Mouse (Mus musculus) gastrocnemius, postnatal 14 days (tissue): ENCODE results near the gene Sigmar1. TPM values are rescaled to one million over a fixed set of nuclear protein-coding genes. Genes with fewer than 3 reads are reported as not detected.
"Not testable (repeated sequence)": the region's sequence is repeated elsewhere in the genome, so short reads cannot be mapped to it uniquely, and the experiment has no call there.

Experiments used
- DNase-seq: peaks from one replicate; pipeline ENCODE4 v3.0.0; 2021; ENCODE audit warnings: mixed read lengths
- intact Hi-C: fragments of 180-260 bp; cut with DNase I; formaldehyde crosslinking; loops from one replicate; pipeline ENCODE4 v1.15.1; 2025; ENCODE audit warnings: low total_unique reads
- long read RNA-seq, 2 experiments: library from polyadenylated mRNA; stranded (forward); transcript quantifications; one replicate each; pipeline ENCODE4 v2.0.0; 2021
- total RNA-seq, 2 experiments: library from RNA; stranded (reverse); gene quantifications; 2 replicates each; pipeline ENCODE4 v1.2.3; 2021

The Sigmar1 gene
- 10 to 100 TPM; 12.0 to 15.6 TPM for total RNA-seq
- long read RNA-seq, experiment 1, transcript Sigmar1-201 (4 exons, 1,640 nt) = major isoform, 9 of 12 reads
- long read RNA-seq, experiment 1, partial matches to known transcripts = 0 of 12 reads
- long read RNA-seq, experiment 1, other reads (novel, unspliced or antisense) = 2 of 12 reads
- long read RNA-seq, experiment 2, transcript Sigmar1-201 (4 exons, 1,640 nt) = major isoform, 16 of 19 reads
- long read RNA-seq, experiment 2, partial matches to known transcripts = 0 of 19 reads
- long read RNA-seq, experiment 2, other reads (novel, unspliced or antisense) = 2 of 19 reads

- DNase-seq = peak; percentile 79
- intact Hi-C loops = no loop called here
Measured at GRCm38 (mm10) chr4:41755338-41756305, at the start of gene Sigmar1. Gene Sigmar1 (minus strand): TSS chr4:41756157.

- DNase-seq, intact Hi-C loops: not testable (repeated sequence)
Measured at GRCm38 (mm10) chr4:41783197-41783596, 27.2 kb upstream of the Sigmar1 start.

- intact Hi-C loops = not testable (repeated sequence)
Measured at GRCm38 (mm10) chr4:41782711-41783110, 26.8 kb upstream of the Sigmar1 start.

GRCm38 (mm10) chr4:41781748-41782485 is 26.0 kb upstream of the Sigmar1 start:
- intact Hi-C loops, DNase-seq: not testable (repeated sequence)

More at GRCm38 (mm10) chr4:41782711-41783110, 26.8 kb upstream of the Sigmar1 start:
- not testable (repeated sequence) for DNase-seq

GRCm38 (mm10) chr4:41781271-41781670 is 25.3 kb upstream of the Sigmar1 start:
- intact Hi-C loops, DNase-seq: not testable (repeated sequence)

GRCm38 (mm10) chr4:41775840-41776239 is 19.9 kb upstream of the Sigmar1 start:
- intact Hi-C loops, DNase-seq: not testable (repeated sequence)

- intact Hi-C loops, DNase-seq: not testable (repeated sequence)
Measured at GRCm38 (mm10) chr4:41774506-41774905, 18.5 kb upstream of the Sigmar1 start.

- intact Hi-C loops = not testable (repeated sequence)
- DNase-seq = peak; percentile 72
Measured at GRCm38 (mm10) chr4:41774002-41774401, 18.0 kb upstream of the Sigmar1 start, which contains the start of gene Ccl27a. Gene Ccl27a (minus strand): TSS chr4:41774247.

- intact Hi-C loops = not testable (repeated sequence)
- peak; percentile 71 for DNase-seq
Measured at GRCm38 (mm10) chr4:41773502-41773901, 17.5 kb upstream of the Sigmar1 start.

- not testable (repeated sequence) for DNase-seq
Measured at GRCm38 (mm10) chr4:41772946-41773345, 17.0 kb upstream of the Sigmar1 start.

GRCm38 (mm10) chr4:41767301-41767700 is 11.3 kb upstream of the Sigmar1 start:
- intact Hi-C loops = not testable (repeated sequence)

More at GRCm38 (mm10) chr4:41772946-41773345, 17.0 kb upstream of the Sigmar1 start:
- intact Hi-C loops = not testable (repeated sequence)

GRCm38 (mm10) chr4:41763176-41763575 is 7.2 kb upstream of the Sigmar1 start:
- DNase-seq, intact Hi-C loops: not testable (repeated sequence)

More at GRCm38 (mm10) chr4:41767301-41767700, 11.3 kb upstream of the Sigmar1 start:
- not testable (repeated sequence) for DNase-seq

- DNase-seq = peak; percentile 91
Measured at GRCm38 (mm10) chr4:41762688-41763114, 6.7 kb upstream of the Sigmar1 start.

GRCm38 (mm10) chr4:41762099-41762687 is 6.2 kb upstream of the Sigmar1 start:
- DNase-seq = peak; percentile 68
- intact Hi-C loops = no loop called here

More at GRCm38 (mm10) chr4:41762688-41763114, 6.7 kb upstream of the Sigmar1 start:
- intact Hi-C loops = not testable (repeated sequence)

GRCm38 (mm10) chr4:41761680-41762079 is 5.7 kb upstream of the Sigmar1 start:
- no peak for DNase-seq
- intact Hi-C loops = no loop called here

- intact Hi-C loops = no loop called here
- no peak for DNase-seq
Measured at GRCm38 (mm10) chr4:41760911-41761310, 5.0 kb upstream of the Sigmar1 start.

GRCm38 (mm10) chr4:41760288-41760721 is 4.3 kb upstream of the Sigmar1 start:
- intact Hi-C loops = no loop called here
- peak; percentile 95 for DNase-seq

GRCm38 (mm10) chr4:41759656-41760287 is 3.8 kb upstream of the Sigmar1 start:
- intact Hi-C loops = no loop called here

More at GRCm38 (mm10) chr4:41759656-41760287, 3.8 kb upstream of the Sigmar1 start:
- no peak for DNase-seq
